Mouse (Mus musculus): Measurements from ENCODE around the gene Zswim3. TPM values are rescaled to one million over a fixed set of nuclear protein-coding genes. Genes with fewer than 3 reads are reported as not detected.
A peak's percentile ranks its signal among the peaks of the same experiment; 100 is the strongest.

Gene Zswim3
- polyA plus RNA-seq, 1 experiment from 2014 or later = 9.9 TPM

DNA sequence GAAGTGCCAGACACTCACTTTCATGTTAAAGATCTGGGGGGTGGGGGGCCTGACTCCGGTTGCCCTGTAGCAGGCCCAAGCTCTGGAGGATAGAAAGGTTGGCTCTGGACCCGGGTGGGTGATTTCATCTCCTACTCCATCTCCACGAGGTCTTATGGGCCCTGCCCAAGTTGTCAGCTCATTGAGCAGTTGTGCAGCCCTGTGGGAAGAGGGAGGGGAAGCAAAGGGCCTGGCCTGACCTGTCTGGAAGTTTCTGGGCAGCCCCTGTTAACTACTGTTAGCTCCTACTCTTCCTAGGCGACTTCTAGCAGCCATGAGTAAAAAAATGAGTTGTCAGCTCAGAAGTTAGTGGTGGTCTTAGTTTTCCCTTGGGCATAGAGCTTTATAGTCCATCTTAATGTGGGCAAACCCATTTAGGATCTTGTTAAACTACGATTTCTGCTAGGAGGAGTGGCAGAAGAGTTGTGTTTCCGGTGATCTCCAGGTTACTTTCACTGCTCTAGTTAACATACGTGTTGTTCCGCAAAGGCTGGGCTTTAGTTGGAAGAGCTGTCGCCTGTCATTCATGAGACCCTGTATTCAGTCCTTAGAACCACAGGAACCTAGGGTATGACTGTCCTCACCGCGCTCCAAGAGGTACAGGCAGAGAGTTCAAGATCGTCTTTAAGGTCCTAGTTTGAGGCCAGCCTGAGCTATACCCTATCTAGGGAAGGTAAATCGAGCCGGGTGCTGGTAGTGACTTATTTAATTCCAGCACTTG is 31.5 kb upstream of the Zswim3 start:
- Histone ChIP-seq H3K27me3 (ENCODE audit: low read depth, poor library complexity, severe bottlenecking) (peaks cover 12% of the 10 kb centered on the region; the same call in 1 of the 2 replicates), H3K4me1 (peaks cover 23% of the 10 kb centered on the region), H3K9me3 (replicated peaks) (no peaks in the 10 kb centered on the region), H3K4me3 (no peak overlapping the region), H3K27ac (no peak overlapping the region), H3K36me3 (peaks cover 35% of the 10 kb centered on the region)
- no peak for DNase-seq (ENCODE audit: low spot score)
- 76% methylated on average over 14 of the region's 14 CpGs for WGBS

DNA sequence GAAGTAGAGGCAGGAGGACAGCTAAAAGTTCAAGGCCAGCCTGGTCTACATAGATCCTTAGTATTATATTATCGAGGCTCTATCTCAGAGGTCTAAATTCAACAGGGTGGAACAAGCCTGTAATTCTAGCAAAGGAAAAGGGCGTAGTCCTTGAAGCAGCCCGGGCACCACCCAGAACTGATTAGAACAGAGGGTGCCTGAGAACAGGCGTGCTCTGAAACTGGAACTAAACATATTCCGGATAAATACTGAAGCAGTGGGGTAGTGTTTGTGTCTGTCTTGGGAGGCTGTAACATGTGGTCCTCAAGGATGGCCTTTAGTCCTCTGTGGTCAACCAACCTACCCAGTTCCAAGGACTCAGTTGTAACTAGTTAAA is 30.9 kb upstream of the Zswim3 start:
- peaks cover 23% of the 10 kb centered on the region for H3K4me1 ChIP-seq
- H3K27ac ChIP-seq = no peak overlapping the region
- H3K4me3 ChIP-seq = no peak overlapping the region
- peaks cover 12% of the 10 kb centered on the region; the same call in 1 of the 2 replicates for H3K27me3 ChIP-seq (ENCODE audit: low read depth, poor library complexity, severe bottlenecking)
- no peak for DNase-seq (ENCODE audit: low spot score)
- WGBS = 91% methylated on average over 5 of the region's 5 CpGs
- H3K9me3 ChIP-seq (replicated peaks) = no peaks in the 10 kb centered on the region
- H3K36me3 ChIP-seq = peaks cover 34% of the 10 kb centered on the region

- Histone ChIP-seq H3K4me3 (no peak overlapping the region), H3K4me1 (peaks cover 13% of the 10 kb centered on the region), H3K9me3 (replicated peaks) (no peaks in the 10 kb centered on the region), H3K27me3 (ENCODE audit: low read depth, poor library complexity, severe bottlenecking) (peaks cover 12% of the 10 kb centered on the region; the same call in 1 of the 2 replicates), H3K36me3 (peaks cover 27% of the 10 kb centered on the region), H3K27ac (no peak overlapping the region)
- WGBS = 89% methylated on average over 6 of the region's 6 CpGs
- DNase-seq (ENCODE audit: low spot score) = no peak
Measured at GRCm38 (mm10) chr2:164776130-164776529, 28.8 kb upstream of the Zswim3 start.

GRCm38 (mm10) chr2:164776801-164777200 is 28.1 kb upstream of the Zswim3 start:
- Histone ChIP-seq H3K9me3 (replicated peaks) (no peaks in the 10 kb centered on the region), H3K36me3 (peaks cover 20% of the 10 kb centered on the region), H3K27ac (no peak overlapping the region), H3K4me3 (no peak overlapping the region), H3K4me1 (peaks cover 6% of the 10 kb centered on the region), H3K27me3 (ENCODE audit: low read depth, poor library complexity, severe bottlenecking) (peaks cover 12% of the 10 kb centered on the region; the same call in 1 of the 2 replicates)
- WGBS = 64% methylated on average over 17 of the region's 17 CpGs
- DNase-seq (ENCODE audit: low spot score) = no peak

DNA sequence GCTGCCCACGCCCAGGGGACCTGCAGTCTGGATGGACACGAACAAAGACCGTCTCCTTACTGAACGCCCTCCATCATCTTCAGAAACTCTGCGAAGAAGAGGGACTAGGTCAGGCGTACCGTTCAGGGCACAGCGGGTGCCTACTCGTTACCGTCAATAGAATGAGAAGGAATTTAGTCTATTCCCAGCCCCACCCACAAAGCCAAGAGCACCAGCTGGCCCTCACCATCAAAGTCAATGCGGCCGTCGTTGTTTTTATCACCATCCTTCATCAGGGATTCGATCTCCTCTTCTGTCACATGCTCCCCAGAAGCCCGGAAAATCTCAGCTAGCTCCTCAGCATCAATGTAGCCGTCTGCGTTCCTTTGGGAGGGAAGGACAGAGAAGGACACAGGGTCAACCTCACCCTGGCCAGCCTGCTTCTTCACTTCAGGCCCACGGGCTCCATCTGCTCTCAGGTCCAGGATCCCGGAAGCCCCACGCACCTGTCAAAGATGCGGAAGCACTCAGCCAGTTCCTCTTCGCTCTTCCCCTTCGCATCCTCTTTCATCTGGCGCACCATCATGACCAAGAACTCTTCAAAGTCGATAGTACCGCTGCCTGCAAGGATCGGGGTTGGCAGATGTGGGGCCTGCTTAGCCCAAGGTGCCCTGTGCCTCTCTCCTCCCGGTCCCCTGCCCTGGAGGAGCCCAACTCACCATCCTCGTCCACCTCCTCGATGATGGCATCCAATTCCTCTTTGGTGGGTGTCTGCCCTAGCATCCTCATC is 27.5 kb upstream of the Zswim3 start:
- no peak for DNase-seq (ENCODE audit: low spot score)
- 83% methylated on average over 30 of the region's 30 CpGs for WGBS
- H3K4me3 ChIP-seq = no peak overlapping the region
- no peaks in the 10 kb centered on the region for H3K9me3 ChIP-seq (replicated peaks)
- H3K27me3 ChIP-seq (ENCODE audit: low read depth, poor library complexity, severe bottlenecking) = peaks cover 12% of the 10 kb centered on the region; the same call in 1 of the 2 replicates
- peaks cover 14% of the 10 kb centered on the region for H3K36me3 ChIP-seq
- no peak overlapping the region for H3K27ac ChIP-seq
- H3K4me1 ChIP-seq = 0 out of 2 replicates have a peak, but pooled peaks cover under 1% of the 10 kb centered on the region

DNA sequence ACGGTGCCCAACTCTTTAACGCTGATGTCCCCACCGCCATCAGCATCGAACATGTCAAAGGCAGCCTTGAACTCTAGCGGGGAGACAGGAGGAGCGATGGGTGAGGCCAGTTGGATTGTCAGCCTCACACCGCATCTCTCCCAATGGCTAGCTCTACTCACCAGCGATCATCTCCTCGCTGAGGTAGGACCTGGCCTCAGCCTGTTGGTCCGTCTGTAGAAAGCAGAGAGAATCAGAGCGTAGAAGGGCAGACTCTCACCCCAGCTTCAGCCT is 26.9 kb upstream of the Zswim3 start:
- DNase-seq (ENCODE audit: low spot score) = no peak
- H3K27me3 ChIP-seq (ENCODE audit: low read depth, poor library complexity, severe bottlenecking) = peaks cover 12% of the 10 kb centered on the region; the same call in 1 of the 2 replicates
- no peaks in the 10 kb centered on the region for H3K9me3 ChIP-seq (replicated peaks)
- H3K27ac ChIP-seq = no peak overlapping the region
- WGBS = 94% methylated on average over 11 of the region's 11 CpGs
- H3K36me3 ChIP-seq = peaks cover 9% of the 10 kb centered on the region
- no peak overlapping the region for H3K4me3 ChIP-seq
- H3K4me1 ChIP-seq = no peaks in the 10 kb centered on the region

- peaks cover 12% of the 10 kb centered on the region; the same call in 1 of the 2 replicates for H3K27me3 ChIP-seq (ENCODE audit: low read depth, poor library complexity, severe bottlenecking)
- H3K4me1 ChIP-seq = no peaks in the 10 kb centered on the region
- no peaks in the 10 kb centered on the region for H3K9me3 ChIP-seq (replicated peaks)
- no peak for DNase-seq (ENCODE audit: low spot score)
- no peak overlapping the region for H3K4me3 ChIP-seq
- 86% methylated on average over 7 of the region's 7 CpGs for WGBS
- no peak overlapping the region for H3K27ac ChIP-seq
- no peaks in the 10 kb centered on the region for H3K36me3 ChIP-seq
Measured at GRCm38 (mm10) chr2:164778809-164779208, 26.1 kb upstream of the Zswim3 start.

DNA sequence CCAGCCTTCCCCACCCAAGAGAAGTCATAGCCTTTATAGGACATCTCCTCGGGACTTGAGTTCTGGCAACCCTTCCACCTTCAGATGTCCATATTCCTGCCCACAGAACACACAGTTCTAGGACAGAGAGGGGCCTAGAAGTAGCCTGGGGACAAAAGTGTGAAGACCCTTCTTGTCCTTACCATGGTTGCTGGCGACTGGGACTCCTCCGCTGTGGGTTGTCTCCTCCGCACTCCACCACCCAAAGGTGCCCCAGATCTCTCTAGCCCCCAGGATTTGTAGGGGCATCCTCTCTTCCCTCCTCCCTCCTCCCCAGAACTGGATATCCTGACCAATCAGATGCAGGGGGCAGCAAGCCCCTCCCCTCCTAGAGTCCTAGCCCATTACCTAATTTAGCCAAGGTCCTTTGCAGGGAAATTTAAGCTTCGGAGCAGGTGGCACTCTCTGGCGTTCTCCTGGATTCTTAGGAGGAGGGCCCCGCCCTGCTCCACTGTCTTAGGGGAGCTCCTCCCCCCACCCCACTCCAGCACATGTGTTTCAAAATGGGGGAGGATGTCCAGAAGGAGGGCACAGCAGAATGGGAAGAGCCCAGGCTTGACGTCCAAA is 25.3 kb upstream of the Zswim3 start, which contains the start of gene Tnnc2:
Tnnc2 (minus strand) TSS at position 487 of the 606 bp plus-strand sequence.
- 66% methylated on average over 8 of the region's 8 CpGs for WGBS
- Histone ChIP-seq H3K27me3 (ENCODE audit: low read depth, poor library complexity, severe bottlenecking) (peaks cover 12% of the 10 kb centered on the region; the same call in 1 of the 2 replicates), H3K27ac (no peak within 1 kb of the TSS), H3K9me3 (replicated peaks) (no peaks in the 10 kb centered on the region), H3K36me3 (no peaks in the 10 kb centered on the region), H3K4me1 (peaks cover under 1% of the 10 kb centered on the region), H3K4me3 (no peak within 1 kb of the TSS)
- DNase-seq (ENCODE audit: low spot score) = no peak

GRCm38 (mm10) chr2:164781876-164782275 is 23.0 kb upstream of the Zswim3 start:
- H3K4me3 ChIP-seq = no peak overlapping the region
- peaks cover 6% of the 10 kb centered on the region; the same call in 1 of the 2 replicates for H3K27me3 ChIP-seq (ENCODE audit: low read depth, poor library complexity, severe bottlenecking)
- H3K27ac ChIP-seq = no peak overlapping the region
- H3K36me3 ChIP-seq = no peaks in the 10 kb centered on the region
- DNase-seq (ENCODE audit: low spot score) = no peak
- 69% methylated on average over 4 of the region's 4 CpGs for WGBS
- H3K9me3 ChIP-seq (replicated peaks) = no peaks in the 10 kb centered on the region
- H3K4me1 ChIP-seq = peaks cover 18% of the 10 kb centered on the region

DNA sequence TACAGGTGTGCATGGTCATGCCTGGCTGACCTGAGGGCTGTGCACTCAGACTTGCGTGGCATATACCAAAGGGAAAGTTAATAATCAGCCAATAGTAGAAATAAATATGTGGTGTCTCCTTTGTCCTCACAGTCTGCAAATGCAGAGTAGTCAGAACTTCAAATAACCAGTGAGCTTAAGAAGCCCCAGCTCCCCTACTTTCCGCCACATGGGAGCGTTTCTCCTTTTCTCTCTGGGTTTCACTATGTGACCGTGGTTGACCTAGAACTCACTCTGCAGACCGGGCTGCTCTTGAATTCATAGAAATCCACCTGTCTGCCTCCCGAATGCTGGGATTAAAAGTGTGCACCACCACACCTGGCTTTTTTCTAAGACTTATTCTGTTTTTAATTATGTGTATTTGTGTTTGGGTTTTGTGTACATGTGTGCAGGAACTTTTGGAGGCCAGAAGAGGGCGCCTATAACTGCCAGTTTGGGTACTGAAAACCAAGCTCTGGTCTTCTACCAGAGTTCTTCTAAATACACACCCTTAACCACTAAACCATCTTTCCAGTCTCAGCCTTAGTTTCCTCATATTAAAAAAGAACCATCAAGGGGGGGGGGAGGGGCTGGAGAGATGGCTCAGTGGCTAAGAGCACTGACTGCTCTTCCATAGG is 20.8 kb upstream of the Zswim3 start:
- Histone ChIP-seq H3K4me1 (peaks cover 20% of the 10 kb centered on the region), H3K9me3 (replicated peaks) (no peaks in the 10 kb centered on the region), H3K4me3 (no peak overlapping the region), H3K27me3 (ENCODE audit: low read depth, poor library complexity, severe bottlenecking) (no peaks in the 10 kb centered on the region), H3K36me3 (0 out of 2 replicates have a peak, but pooled peaks cover 6% of the 10 kb centered on the region), H3K27ac (no peak overlapping the region)
- DNase-seq (ENCODE audit: low spot score) = no peak
- WGBS = 73% methylated on average over 7 of the region's 7 CpGs

DNA sequence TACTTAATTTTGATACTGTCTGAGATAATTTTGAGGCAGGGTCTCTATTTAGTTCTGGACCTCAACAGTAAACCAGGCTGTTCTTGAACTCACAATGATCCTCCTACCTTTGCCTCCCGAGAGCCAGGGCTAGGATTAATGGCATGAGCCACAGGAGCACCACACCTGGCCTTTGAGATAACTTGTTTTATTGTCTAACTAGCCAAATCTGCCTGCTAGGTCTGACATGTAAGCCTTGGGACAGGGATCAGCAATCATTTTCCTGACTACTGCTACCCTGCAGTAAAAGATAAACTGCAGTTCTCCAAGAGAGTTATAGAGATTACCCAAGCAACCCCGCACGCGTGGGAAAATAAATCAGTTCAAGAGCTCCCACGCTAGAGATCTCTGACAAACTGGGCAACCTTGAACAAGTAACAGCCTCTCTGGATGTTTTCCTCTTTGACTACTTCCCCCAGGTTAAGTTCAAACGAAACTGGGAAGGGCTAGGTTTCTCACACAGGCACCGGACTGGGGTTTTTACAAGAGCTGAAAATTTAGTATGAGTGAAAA is 20.0 kb upstream of the Zswim3 start:
- Histone ChIP-seq H3K9me3 (replicated peaks) (no peaks in the 10 kb centered on the region), H3K27me3 (ENCODE audit: low read depth, poor library complexity, severe bottlenecking) (no peaks in the 10 kb centered on the region), H3K4me1 (peaks cover 20% of the 10 kb centered on the region), H3K27ac (peak overlapping the region; percentile 83), H3K4me3 (peak overlapping the region; percentile 73), H3K36me3 (peaks cover 12% of the 10 kb centered on the region)
- 17% methylated on average over 7 of the region's 7 CpGs for WGBS
- no peak for DNase-seq (ENCODE audit: low spot score)
